Mouse (Mus musculus): ENCODE data around the gene Tmem30b. TPM values are rescaled to one million over a fixed set of nuclear protein-coding genes. Genes with fewer than 3 reads are reported as not detected.
"Not testable (repeated sequence)": the region's sequence is repeated elsewhere in the genome, so short reads cannot be mapped to it uniquely, and the experiment has no call there.

Tmem30b gene
- polyA plus RNA-seq, 1 experiment, result 0.14 TPM

DNA sequence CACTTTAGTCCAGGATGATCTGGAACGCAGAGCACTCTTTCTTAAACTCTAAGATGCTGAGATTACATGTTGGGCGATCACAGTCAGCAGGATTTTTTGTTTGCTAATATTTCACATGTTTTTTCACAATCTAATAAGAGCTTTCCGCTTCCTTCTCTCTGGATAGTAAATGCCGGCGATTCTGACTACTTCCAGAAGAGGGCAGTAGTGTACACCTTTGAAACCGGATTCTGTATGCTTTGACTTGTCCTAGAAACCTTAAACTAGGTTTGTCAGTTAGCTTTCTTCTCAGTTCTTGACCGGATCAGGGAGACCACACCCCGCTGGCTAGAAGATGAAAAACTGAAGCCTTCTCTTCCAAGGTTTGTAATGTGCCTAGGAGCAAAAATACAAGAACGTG is 11.6 kb downstream of the Tmem30b start:
- peak in 1 of 2 experiments; percentile 15 for DNase-seq (ENCODE audit: low read depth in 1 of 2, low spot score in 2 of 2)
- H3K27ac ChIP-seq (ENCODE audit: insufficient read depth, low read length), result no peak overlapping the region
- H3K27me3 ChIP-seq (ENCODE audit: control insufficient read depth, insufficient read depth, low read length), result no peaks in the 10 kb centered on the region
- TF ChIP-seq CTCF (IDR thresholded peaks at IDR 0.05; ENCODE audit: extremely low read depth, insufficient read depth, insufficient read length, insufficient replicate concordance) (peak; percentile 8; the same call in 1 of the 2 replicates), POLR2A (IDR thresholded peaks at IDR 0.05; ENCODE audit: low read depth, low read length) (no peak)
- no peak overlapping the region for H3K4me3 ChIP-seq (ENCODE audit: extremely low read depth, insufficient read depth, insufficient read length)
- H3K4me1 ChIP-seq (ENCODE audit: control insufficient read depth, insufficient read depth, insufficient read length), result no peaks in the 10 kb centered on the region
- WGBS, result 14% methylated on average over 9 of the region's 9 CpGs
- no peaks in the 10 kb centered on the region for H3K36me3 ChIP-seq (ENCODE audit: control insufficient read depth, insufficient read depth, low read length)

DNA sequence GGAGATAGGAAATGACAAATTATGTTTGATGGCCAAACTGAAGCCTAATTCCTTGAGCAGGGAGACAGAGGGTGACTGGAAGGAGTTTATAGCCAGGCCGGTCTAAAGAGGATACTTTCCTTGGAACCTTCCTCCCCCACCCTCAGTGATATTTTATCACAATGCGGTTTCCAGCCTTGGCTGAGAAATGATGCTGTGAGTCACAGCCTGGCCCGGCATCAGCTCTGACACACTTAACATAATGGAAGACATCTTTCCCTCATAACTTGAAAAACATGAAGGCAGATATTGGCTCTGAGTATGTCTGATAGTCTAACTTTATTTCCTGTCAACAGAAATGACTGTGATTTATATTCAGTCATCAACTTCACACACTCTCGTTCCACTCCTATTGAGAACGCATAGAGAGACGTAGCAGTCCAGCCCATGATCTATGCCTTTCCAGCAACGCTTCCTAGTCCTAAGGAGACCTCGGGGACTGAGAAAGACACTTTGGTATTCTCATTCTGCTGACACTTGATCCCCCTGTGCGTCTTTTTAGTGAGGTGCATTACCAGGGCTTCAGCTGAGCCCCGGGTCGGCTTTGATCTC is 14.2 kb downstream of the Tmem30b start:
- TF ChIP-seq CTCF (IDR thresholded peaks at IDR 0.05; ENCODE audit: extremely low read depth, insufficient read depth, insufficient read length, insufficient replicate concordance), result no peak
- no peak for TF ChIP-seq POLR2A (IDR thresholded peaks at IDR 0.05; ENCODE audit: low read depth, low read length)
- Histone ChIP-seq H3K27me3 (ENCODE audit: control insufficient read depth, insufficient read depth, low read length) (no peaks in the 10 kb centered on the region), H3K27ac (ENCODE audit: insufficient read depth, low read length) (no peak overlapping the region), H3K36me3 (ENCODE audit: control insufficient read depth, insufficient read depth, low read length) (no peaks in the 10 kb centered on the region), H3K4me1 (ENCODE audit: control insufficient read depth, insufficient read depth, insufficient read length) (no peaks in the 10 kb centered on the region), H3K4me3 (ENCODE audit: extremely low read depth, insufficient read depth, insufficient read length) (no peak overlapping the region)
- no peak for DNase-seq (ENCODE audit: low read depth in 1 of 2, low spot score in 2 of 2)
- WGBS, result 85% methylated on average over 11 of the region's 11 CpGs

DNA sequence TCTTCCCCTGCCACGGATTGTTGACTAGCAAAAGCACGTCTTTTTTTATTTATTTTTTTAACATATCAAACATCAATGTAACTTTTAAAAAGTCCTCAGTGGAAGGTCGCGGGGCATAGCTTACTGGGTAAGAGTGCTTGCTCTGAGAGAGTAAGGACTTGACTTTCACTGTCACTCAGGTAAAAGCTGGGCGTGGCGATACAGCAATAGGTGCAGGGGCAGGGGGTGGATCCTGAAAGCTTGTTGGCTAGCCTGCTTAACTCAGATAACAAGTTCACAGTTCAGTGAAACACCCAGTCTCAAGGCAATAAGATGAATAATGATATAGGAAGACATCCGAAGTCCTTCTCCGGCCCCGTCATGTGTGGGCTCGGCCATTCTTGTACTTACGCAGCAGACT is 16.6 kb downstream of the Tmem30b start:
- 90% methylated on average over 11 of the region's 11 CpGs for WGBS
- no peak overlapping the region for H3K27ac ChIP-seq (ENCODE audit: insufficient read depth, low read length)

GRCm38 (mm10) chr12:73529131-73529530 is 17.1 kb downstream of the Tmem30b start:
- no peak for TF ChIP-seq CTCF (IDR thresholded peaks at IDR 0.05; ENCODE audit: extremely low read depth, insufficient read depth, insufficient read length, insufficient replicate concordance)
- no peak for TF ChIP-seq POLR2A (IDR thresholded peaks at IDR 0.05; ENCODE audit: low read depth, low read length)

More for the DNA sequence above, 16.6 kb downstream of the Tmem30b start:
- H3K27me3 ChIP-seq (ENCODE audit: control insufficient read depth, insufficient read depth, low read length), result no peaks in the 10 kb centered on the region
- H3K36me3 ChIP-seq (ENCODE audit: control insufficient read depth, insufficient read depth, low read length), result no peaks in the 10 kb centered on the region
- TF ChIP-seq CTCF (IDR thresholded peaks at IDR 0.05; ENCODE audit: extremely low read depth, insufficient read depth, insufficient read length, insufficient replicate concordance) (no peak), POLR2A (IDR thresholded peaks at IDR 0.05; ENCODE audit: low read depth, low read length) (no peak)
- no peak overlapping the region for H3K4me3 ChIP-seq (ENCODE audit: extremely low read depth, insufficient read depth, insufficient read length)
- H3K4me1 ChIP-seq (ENCODE audit: control insufficient read depth, insufficient read depth, insufficient read length), result no peaks in the 10 kb centered on the region
- no peak for DNase-seq (ENCODE audit: low read depth in 1 of 2, low spot score in 2 of 2)

GRCm38 (mm10) chr12:73528142-73528541 is 18.1 kb downstream of the Tmem30b start:
- H3K4me1 ChIP-seq (ENCODE audit: control insufficient read depth, insufficient read depth, insufficient read length); H3K27ac ChIP-seq (ENCODE audit: insufficient read depth, low read length); H3K27me3 ChIP-seq (ENCODE audit: control insufficient read depth, insufficient read depth, low read length); DNase-seq (ENCODE audit: low read depth in 1 of 2, low spot score in 2 of 2); H3K36me3 ChIP-seq (ENCODE audit: control insufficient read depth, insufficient read depth, low read length); H3K4me3 ChIP-seq (ENCODE audit: extremely low read depth, insufficient read depth, insufficient read length): not testable (repeated sequence)
- WGBS, result 92% methylated on average over 1 of the region's 1 CpGs

More at GRCm38 (mm10) chr12:73529131-73529530, 17.1 kb downstream of the Tmem30b start:
- DNase-seq (ENCODE audit: low read depth in 1 of 2, low spot score in 2 of 2), result no peak
- no peaks in the 10 kb centered on the region for H3K36me3 ChIP-seq (ENCODE audit: control insufficient read depth, insufficient read depth, low read length)
- no peak overlapping the region for H3K4me3 ChIP-seq (ENCODE audit: extremely low read depth, insufficient read depth, insufficient read length)
- no peaks in the 10 kb centered on the region for H3K4me1 ChIP-seq (ENCODE audit: control insufficient read depth, insufficient read depth, insufficient read length)
- no peaks in the 10 kb centered on the region for H3K27me3 ChIP-seq (ENCODE audit: control insufficient read depth, insufficient read depth, low read length)
- H3K27ac ChIP-seq (ENCODE audit: insufficient read depth, low read length), result no peak overlapping the region
- 91% methylated on average over 9 of the region's 9 CpGs for WGBS

DNA sequence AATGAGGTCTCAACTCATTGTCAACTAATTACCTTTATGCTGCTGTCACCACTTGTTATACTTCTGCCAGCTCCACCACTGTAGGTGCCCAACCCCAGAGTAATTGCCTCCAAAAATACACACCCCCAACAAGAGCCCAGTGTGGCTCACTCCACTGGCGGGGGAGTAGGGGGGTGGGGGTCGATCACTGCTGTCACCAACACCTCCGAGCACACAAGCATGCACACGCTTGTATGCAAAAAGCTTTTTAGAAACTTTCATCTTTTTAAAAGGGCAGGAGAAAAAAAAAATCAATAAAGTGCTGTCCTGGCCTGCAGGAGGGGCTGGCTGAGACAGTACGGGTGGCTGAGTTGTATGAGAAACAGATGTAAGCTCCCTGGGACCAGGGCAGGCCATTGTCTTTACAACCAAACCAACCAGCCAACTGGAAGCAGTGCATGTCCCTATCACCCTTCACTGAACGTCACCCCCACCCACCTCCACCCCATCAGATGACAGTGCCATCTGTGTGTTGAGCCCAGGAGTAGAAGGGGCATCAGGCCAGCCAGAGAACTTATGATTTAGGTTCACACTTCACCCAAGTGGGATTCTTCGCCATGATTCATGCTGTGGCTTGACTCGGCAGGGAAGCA is 20.8 kb downstream of the Tmem30b start:
- H3K27ac ChIP-seq (ENCODE audit: insufficient read depth, low read length), result no peak overlapping the region
- DNase-seq (ENCODE audit: low read depth in 1 of 2, low spot score in 2 of 2), result no peak
- H3K36me3 ChIP-seq (ENCODE audit: control insufficient read depth, insufficient read depth, low read length), result no peaks in the 10 kb centered on the region
- TF ChIP-seq CTCF (IDR thresholded peaks at IDR 0.05; ENCODE audit: extremely low read depth, insufficient read depth, insufficient read length, insufficient replicate concordance), result no peak
- no peak for TF ChIP-seq POLR2A (IDR thresholded peaks at IDR 0.05; ENCODE audit: low read depth, low read length)
- 83% methylated on average over 8 of the region's 8 CpGs for WGBS
- no peaks in the 10 kb centered on the region for H3K27me3 ChIP-seq (ENCODE audit: control insufficient read depth, insufficient read depth, low read length)
- H3K4me1 ChIP-seq (ENCODE audit: control insufficient read depth, insufficient read depth, insufficient read length), result no peaks in the 10 kb centered on the region
- no peak overlapping the region for H3K4me3 ChIP-seq (ENCODE audit: extremely low read depth, insufficient read depth, insufficient read length)

DNA sequence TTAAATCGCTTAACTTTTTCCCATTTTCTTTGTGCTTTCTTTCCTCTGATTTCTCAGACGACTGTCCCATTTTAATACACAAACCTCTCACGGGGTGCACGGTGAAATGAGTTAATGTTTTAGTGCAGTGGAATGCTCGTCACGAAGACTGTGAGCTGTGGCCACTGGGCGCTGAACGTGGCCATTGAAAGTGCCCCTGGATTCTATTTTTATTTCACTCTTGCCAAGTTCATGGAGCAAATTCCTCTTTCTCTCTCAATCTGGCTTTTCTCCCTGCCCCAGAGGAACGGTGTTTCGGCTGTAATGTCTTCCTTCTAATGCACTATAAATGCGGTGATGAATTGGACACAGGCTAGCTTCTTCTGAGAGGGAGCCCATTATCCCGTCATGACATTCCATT is 23.1 kb downstream of the Tmem30b start:
- Histone ChIP-seq H3K4me1 (ENCODE audit: control insufficient read depth, insufficient read depth, insufficient read length) (no peaks in the 10 kb centered on the region), H3K4me3 (ENCODE audit: extremely low read depth, insufficient read depth, insufficient read length) (no peak overlapping the region), H3K27me3 (ENCODE audit: control insufficient read depth, insufficient read depth, low read length) (no peaks in the 10 kb centered on the region), H3K27ac (ENCODE audit: insufficient read depth, low read length) (no peak overlapping the region), H3K36me3 (ENCODE audit: control insufficient read depth, insufficient read depth, low read length) (no peaks in the 10 kb centered on the region)
- DNase-seq (ENCODE audit: low read depth in 1 of 2, low spot score in 2 of 2), result no peak
- TF ChIP-seq CTCF (IDR thresholded peaks at IDR 0.05; ENCODE audit: extremely low read depth, insufficient read depth, insufficient read length, insufficient replicate concordance) (no peak), POLR2A (IDR thresholded peaks at IDR 0.05; ENCODE audit: low read depth, low read length) (no peak)
- WGBS, result 87% methylated on average over 12 of the region's 12 CpGs
